Mouse (Mus musculus) monocyte, adult 5-6 weeks (primary cell): ENCODE measurements around the gene Mettl23. TPM values are rescaled to one million over a fixed set of nuclear protein-coding genes. Genes with fewer than 3 reads are reported as not detected.

Source experiments
- total RNA-seq: library from RNA; stranded (forward); fragments of 200-1000, 200-491, 200-594 nt; gene quantifications from 3 replicates; pipeline ENCODE4 v1.2.3, GENCODE M21; 2017

The Mettl23 gene
- total RNA-seq, 1 experiment from 2014 or later, result 54.3 TPM

Other genes starting within 250 kb of the Mettl23 start
- gene Rhbdf2, start 216.3 kb upstream of the Mettl23 start, total RNA-seq, result 14.1 to 16.7 TPM (median 15.1 TPM) in 3 replicates
- not detected in 3 replicates for gene Prcd, start 189.7 kb upstream of the Mettl23 start, total RNA-seq
- 0.29 TPM in 1 of 3 replicates, not detected in the others for gene Cygb, start 189.0 kb upstream of the Mettl23 start, total RNA-seq
- not detected in 3 replicates for gene St6galnac1, start 67.8 kb upstream of the Mettl23 start, total RNA-seq
- gene Mxra7, start 15.2 kb upstream of the Mettl23 start, total RNA-seq, result 0.58 to 0.64 TPM in 2 of 3 replicates, not detected in the other
- gene Jmjd6, start 171 bp downstream of the Mettl23 start, total RNA-seq, result 80.8 to 81.6 TPM (median 81.0 TPM) in 3 replicates
- gene Mfsd11, start 9.2 kb downstream of the Mettl23 start, total RNA-seq, result 8.2 to 10.4 TPM (median 9.0 TPM) in 3 replicates
- 124 to 197 TPM (median 128 TPM) in 3 replicates for gene Srsf2, start 9.8 kb downstream of the Mettl23 start, total RNA-seq
- not detected in 3 replicates for gene Mgat5b, start 75.6 kb downstream of the Mettl23 start, total RNA-seq